Mouse (Mus musculus) neural tube, embryonic 12.5 days (tissue): ENCODE results near the gene Entpd5. TPM values are rescaled to one million over a fixed set of nuclear protein-coding genes. Genes with fewer than 3 reads are reported as not detected.

ENCODE experiments used
- ATAC-seq: fragments of 200-750 bp; cut with Nextera tagmentation; 2 replicates; pipeline ENCODE4 v1.8.0; 2017; ENCODE audit warnings: low read depth, mild to moderate bottlenecking, moderate TSS enrichment, moderate library complexity; ENCODE audit not compliant: low FRiP score
- H3K27ac ChIP-seq: fragments of 300-500 bp; sonication (generic); 2 replicates; pipeline ENCODE4 v1.5.1; 2016
- H3K27me3 ChIP-seq: fragments of 300-500 bp; sonication (generic); replicated peaks from 2 replicates; pipeline ENCODE4 v1.6.1; 2016; ENCODE audit warnings: mild to moderate bottlenecking
- H3K36me3 ChIP-seq: fragments of 300-500 bp; sonication (generic); 2 replicates; pipeline ENCODE4 v1.6.1; 2016; ENCODE audit warnings: mild to moderate bottlenecking
- H3K4me1 ChIP-seq: fragments of 300-500 bp; sonication (generic); 2 replicates; pipeline ENCODE4 v1.6.1; 2016
- H3K4me2 ChIP-seq: fragments of 300-500 bp; sonication (generic); replicated peaks from 2 replicates; pipeline ENCODE4 v1.6.1; 2016; ENCODE audit warnings: mild to moderate bottlenecking
- H3K4me3 ChIP-seq: fragments of 300-500 bp; sonication (generic); 2 replicates; pipeline ENCODE4 v1.5.1; 2016
- H3K9ac ChIP-seq: fragments of 300-500 bp; sonication (generic); 2 replicates; pipeline ENCODE4 v1.6.1; 2016; ENCODE audit warnings: mild to moderate bottlenecking
- H3K9me3 ChIP-seq: fragments of 300-500 bp; sonication (generic); 2 replicates; pipeline ENCODE4 v1.6.1; 2016; ENCODE audit warnings: mild to moderate bottlenecking
- WGBS: fragments of 180-500 bp; shearing (Covaris S2); methylation state at CpG from one replicate; pipeline ENCODE4 v1.1.7; 2016; 5-methylcytosine and 5-hydroxymethylcytosine counted together
- polyA plus RNA-seq: library from polyadenylated mRNA; unstranded; fragments of >200 nt; fragmentation: Nextera tagmentation; extraction: Ambion mirVana; gene quantifications from 2 replicates; pipeline ENCODE4 v1.2.1, GENCODE M21; 2016

Entpd5 gene
- polyA plus RNA-seq, 1 experiment from 2014 or later: 11.0 TPM

- Histone ChIP-seq H3K9me3 (no peaks in the 10 kb centered on the region), H3K36me3 (no peaks in the 10 kb centered on the region), H3K9ac (peak overlapping the region; percentile 61), H3K4me2 (peak overlapping the region; percentile 77), H3K27ac (no peak overlapping the region; the same call in 1 of the 2 replicates), H3K4me3 (peak overlapping the region; percentile 55), H3K4me1 (0 out of 2 replicates have a peak, but pooled peaks cover 3% of the 10 kb centered on the region), H3K27me3 (no peaks in the 10 kb centered on the region)
- ATAC-seq: peak; percentile 44; the same call in 1 of the 2 replicates
- 38% methylated on average over 18 of the region's 18 CpGs for WGBS
Measured at GRCm38 (mm10) chr12:84417605-84417922, 8.7 kb upstream of the Entpd5 start.

GRCm38 (mm10) chr12:84416834-84417604 is 8.2 kb upstream of the Entpd5 start, which contains the start of gene Rnf113a2:
Gene Rnf113a2, plus strand, starts transcription at chr12:84417196.
- Histone ChIP-seq H3K36me3 (no peaks in the 10 kb centered on the region), H3K4me2 (peak within 1 kb of the TSS; percentile 77), H3K27me3 (no peaks in the 10 kb centered on the region), H3K9ac (peak within 1 kb of the TSS; percentile 61), H3K9me3 (no peaks in the 10 kb centered on the region), H3K4me3 (peak within 1 kb of the TSS; percentile 55), H3K4me1 (0 out of 2 replicates have a peak, but pooled peaks cover 3% of the 10 kb centered on the region), H3K27ac (no peak within 1 kb of the TSS; the same call in 1 of the 2 replicates)
- WGBS: 3% methylated on average over 50 of the region's 50 CpGs
- ATAC-seq: peak; percentile 94

- Histone ChIP-seq H3K27me3 (no peaks in the 10 kb centered on the region), H3K27ac (peak overlapping the region; percentile 11), H3K4me3 (peak overlapping the region; percentile 60), H3K9ac (peak overlapping the region; percentile 65), H3K4me2 (peak overlapping the region; percentile 88), H3K4me1 (peaks cover 7% of the 10 kb centered on the region), H3K9me3 (no peaks in the 10 kb centered on the region), H3K36me3 (no peaks in the 10 kb centered on the region)
- 2% methylated on average over 46 of the region's 52 CpGs for WGBS
- peak; percentile 67 for ATAC-seq
Measured at GRCm38 (mm10) chr12:84407874-84408818, 683 bp downstream of the Entpd5 start.

DNA sequence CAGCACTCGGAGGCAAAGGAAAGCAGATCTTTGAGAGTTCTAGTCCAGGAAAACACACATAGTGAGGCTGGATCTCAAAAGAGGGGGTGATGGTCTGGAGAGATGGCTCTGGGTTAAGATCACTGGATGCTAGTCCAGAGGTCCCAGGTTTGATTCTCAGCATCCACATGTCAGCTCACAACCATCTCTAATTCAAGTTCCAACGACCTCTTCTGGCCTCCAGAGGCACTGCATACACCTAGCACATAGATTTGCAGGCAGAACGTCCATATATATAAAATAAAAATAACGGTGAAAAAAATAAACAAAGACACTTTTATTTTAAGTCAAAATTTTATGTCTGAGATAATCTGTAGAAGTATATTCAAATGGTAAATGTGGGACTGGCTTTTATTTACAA is 1.6 kb downstream of the Entpd5 start:
- H3K4me2 ChIP-seq: no peak overlapping the region
- no peak overlapping the region for H3K27ac ChIP-seq
- 64% methylated on average over 4 of the region's 4 CpGs for WGBS
- H3K27me3 ChIP-seq: no peaks in the 10 kb centered on the region
- ATAC-seq: no peak
- no peak overlapping the region for H3K9ac ChIP-seq
- no peaks in the 10 kb centered on the region for H3K9me3 ChIP-seq
- no peaks in the 10 kb centered on the region for H3K36me3 ChIP-seq
- peaks cover 7% of the 10 kb centered on the region for H3K4me1 ChIP-seq
- H3K4me3 ChIP-seq: no peak overlapping the region

GRCm38 (mm10) chr12:84404541-84404940 is 4.3 kb downstream of the Entpd5 start:
- peaks cover 7% of the 10 kb centered on the region for H3K4me1 ChIP-seq
- no peak for ATAC-seq
- H3K4me3 ChIP-seq: no peak overlapping the region
- H3K9ac ChIP-seq: no peak overlapping the region
- no peaks in the 10 kb centered on the region for H3K9me3 ChIP-seq
- H3K27me3 ChIP-seq: no peaks in the 10 kb centered on the region
- no peaks in the 10 kb centered on the region for H3K36me3 ChIP-seq
- no peak overlapping the region for H3K4me2 ChIP-seq
- no peak overlapping the region for H3K27ac ChIP-seq
- WGBS: 74% methylated on average over 6 of the region's 6 CpGs

- Histone ChIP-seq H3K36me3 (no peaks in the 10 kb centered on the region), H3K27ac (no peak overlapping the region), H3K4me3 (no peak overlapping the region), H3K27me3 (no peaks in the 10 kb centered on the region), H3K4me1 (peaks cover 3% of the 10 kb centered on the region), H3K9ac (no peak overlapping the region), H3K9me3 (no peaks in the 10 kb centered on the region), H3K4me2 (no peak overlapping the region)
- no peak for ATAC-seq
- WGBS: 80% methylated on average over 9 of the region's 9 CpGs
Measured at GRCm38 (mm10) chr12:84402923-84403322, 5.9 kb downstream of the Entpd5 start.

- no peak overlapping the region for H3K4me3 ChIP-seq
- H3K9me3 ChIP-seq: no peaks in the 10 kb centered on the region
- H3K27me3 ChIP-seq: no peaks in the 10 kb centered on the region
- no peak overlapping the region for H3K9ac ChIP-seq
- no peak for ATAC-seq
- no peaks in the 10 kb centered on the region for H3K4me1 ChIP-seq
- no peak overlapping the region for H3K27ac ChIP-seq
- H3K4me2 ChIP-seq: no peak overlapping the region
- WGBS: 72% methylated on average over 3 of the region's 3 CpGs
- H3K36me3 ChIP-seq: no peaks in the 10 kb centered on the region
Measured at GRCm38 (mm10) chr12:84400653-84401052, 8.2 kb downstream of the Entpd5 start.

GRCm38 (mm10) chr12:84400068-84400467 is 8.8 kb downstream of the Entpd5 start:
- no peaks in the 10 kb centered on the region for H3K36me3 ChIP-seq
- WGBS: 85% methylated on average over 3 of the region's 3 CpGs
- ATAC-seq: no peak
- no peaks in the 10 kb centered on the region for H3K4me1 ChIP-seq
- H3K4me3 ChIP-seq: no peak overlapping the region
- H3K27me3 ChIP-seq: no peaks in the 10 kb centered on the region
- no peaks in the 10 kb centered on the region for H3K9me3 ChIP-seq
- no peak overlapping the region for H3K27ac ChIP-seq
- H3K9ac ChIP-seq: no peak overlapping the region
- H3K4me2 ChIP-seq: no peak overlapping the region

DNA sequence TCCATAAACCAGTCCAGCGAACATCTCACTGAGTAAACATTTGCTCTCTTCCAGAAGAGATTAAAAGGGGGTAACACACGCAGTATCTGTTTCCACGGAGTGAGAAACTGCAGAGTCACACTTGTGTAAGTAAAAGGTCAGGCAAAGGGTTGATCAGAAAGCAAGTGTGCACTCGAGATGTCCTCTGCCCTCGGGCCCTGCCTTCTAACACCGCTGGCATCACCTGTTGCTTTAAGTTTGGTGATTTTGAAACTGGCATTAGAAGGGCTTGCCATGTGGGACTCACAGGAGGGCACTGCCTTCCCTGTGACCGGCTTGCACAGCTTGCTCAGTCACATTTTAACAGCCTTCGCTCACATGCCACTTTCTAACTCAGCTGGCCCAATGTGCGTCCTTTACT is 9.2 kb downstream of the Entpd5 start:
- Histone ChIP-seq H3K9me3 (no peaks in the 10 kb centered on the region), H3K27me3 (no peaks in the 10 kb centered on the region), H3K27ac (no peak overlapping the region), H3K4me2 (no peak overlapping the region), H3K36me3 (no peaks in the 10 kb centered on the region), H3K4me3 (no peak overlapping the region), H3K4me1 (no peaks in the 10 kb centered on the region), H3K9ac (no peak overlapping the region)
- WGBS: 82% methylated on average over 9 of the region's 9 CpGs
- no peak for ATAC-seq

DNA sequence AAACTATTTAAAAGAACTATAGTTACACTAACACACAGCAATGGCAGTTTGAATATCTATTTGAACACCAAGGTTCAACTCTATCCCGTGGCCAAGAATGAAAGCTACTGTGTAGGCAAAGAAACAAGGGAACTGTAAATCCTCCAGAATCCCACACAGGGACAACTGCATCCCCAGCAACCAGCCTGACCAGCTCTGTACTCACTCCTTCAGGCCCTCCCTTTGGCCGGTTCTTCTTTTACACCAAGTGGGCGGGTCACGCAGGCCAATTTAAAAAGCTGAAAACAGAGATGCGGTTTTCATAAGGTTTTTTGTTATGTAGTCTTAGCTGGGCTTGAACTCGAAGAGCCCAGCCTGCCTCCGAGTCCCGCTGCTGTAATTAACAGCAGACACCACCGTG is 9.7 kb downstream of the Entpd5 start:
- H3K4me1 ChIP-seq: no peaks in the 10 kb centered on the region
- H3K9me3 ChIP-seq: no peaks in the 10 kb centered on the region
- H3K4me3 ChIP-seq: no peak overlapping the region
- H3K27me3 ChIP-seq: no peaks in the 10 kb centered on the region
- no peak overlapping the region for H3K27ac ChIP-seq
- 81% methylated on average over 9 of the region's 9 CpGs for WGBS
- no peak overlapping the region for H3K4me2 ChIP-seq
- ATAC-seq: no peak
- no peak overlapping the region for H3K9ac ChIP-seq
- no peaks in the 10 kb centered on the region for H3K36me3 ChIP-seq

DNA sequence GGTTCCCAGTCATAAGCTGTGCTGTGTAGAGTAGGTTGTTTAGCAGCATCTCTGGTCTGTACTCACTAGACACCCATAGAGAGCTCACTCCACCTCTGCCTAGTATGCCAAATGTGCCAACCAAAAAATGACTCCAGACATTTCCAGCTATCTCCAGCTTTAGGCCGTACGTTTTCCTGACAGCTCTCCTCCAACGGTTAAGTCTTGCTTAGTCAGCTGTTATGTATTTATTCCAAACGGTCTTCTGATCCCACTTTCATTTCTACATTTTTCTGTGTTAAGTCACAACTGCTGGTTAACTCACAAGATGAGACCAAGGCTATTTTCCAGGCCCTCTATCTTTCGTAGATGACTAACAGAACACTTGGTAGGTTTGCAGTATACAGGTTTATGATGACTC is 10.2 kb downstream of the Entpd5 start:
- Histone ChIP-seq H3K36me3 (no peaks in the 10 kb centered on the region), H3K9ac (no peak overlapping the region), H3K27ac (no peak overlapping the region), H3K4me3 (no peak overlapping the region), H3K4me1 (no peaks in the 10 kb centered on the region), H3K4me2 (no peak overlapping the region), H3K9me3 (no peaks in the 10 kb centered on the region), H3K27me3 (no peaks in the 10 kb centered on the region)
- no peak for ATAC-seq
- 85% methylated on average over 5 of the region's 5 CpGs for WGBS

DNA sequence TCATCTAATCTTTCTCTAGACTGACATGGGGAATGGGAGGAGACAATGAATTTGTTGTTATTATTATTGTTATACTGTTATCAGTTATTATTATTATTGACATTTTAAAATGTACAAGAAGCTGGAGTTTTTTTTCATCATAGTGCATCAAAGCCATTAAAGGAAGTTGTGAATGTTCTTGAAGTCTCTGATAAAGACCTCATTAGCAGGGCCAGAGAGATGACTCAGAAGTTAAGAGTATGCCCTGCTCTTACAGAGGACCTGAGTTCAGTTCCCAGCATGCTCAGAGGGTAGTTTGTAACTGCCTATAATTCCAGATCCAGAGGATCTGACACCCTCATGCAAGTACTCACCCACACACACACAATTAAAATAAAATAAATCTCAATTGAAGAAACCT is 11.1 kb downstream of the Entpd5 start:
- no peak overlapping the region for H3K4me2 ChIP-seq
- H3K4me3 ChIP-seq: no peak overlapping the region
- H3K9ac ChIP-seq: no peak overlapping the region
- ATAC-seq: no peak
- H3K27me3 ChIP-seq: no peaks in the 10 kb centered on the region
- H3K27ac ChIP-seq: no peak overlapping the region
- H3K4me1 ChIP-seq: no peaks in the 10 kb centered on the region
- no peaks in the 10 kb centered on the region for H3K9me3 ChIP-seq
- H3K36me3 ChIP-seq: no peaks in the 10 kb centered on the region
